ENCODE assay signal across 8 mouse cellular contexts in genomic region chr2:4882249-4882791, GRCm38 (mm10). TPM values are rescaled to one million over a fixed set of nuclear protein-coding genes. Genes with fewer than 3 reads are reported as not detected.
DNase-seq lines count a peak whose midpoint lies in the region; ATAC-seq and TF ChIP-seq lines count a peak whose summit lies in the region.

No protein-coding gene starts in this region.

- peak; percentile 64 for DNase-seq in retina, embryonic 14.5 days (ENCODE audit: low spot score)
- DNase-seq in retina, postnatal 1 day: no peak
- DNase-seq in gastrocnemius, adult 2 months: no peak
- DNase-seq in intestine, embryonic 14.5 days (ENCODE audit: low spot score): peak; percentile 89

- intact Hi-C loops in gastrocnemius, adult 2 months (cut with DNase I): no loop called here

- H3K36me3 ChIP-seq in intestine, embryonic 14.5 days (ENCODE audit: control insufficient read depth, insufficient read depth, low read length): peaks cover 23% of the 10 kb centered on the region
- H3K36me3 ChIP-seq in limb, embryonic 13.5 days: peaks cover 28% of the 10 kb centered on the region
- H3K36me3 ChIP-seq in midbrain, embryonic 13.5 days: peaks cover 26% of the 10 kb centered on the region
- H3K36me3 ChIP-seq in stomach, embryonic 15.5 days: peaks cover 16% of the 10 kb centered on the region

- H3K27me3 ChIP-seq in intestine, embryonic 14.5 days (replicated peaks; ENCODE audit: control insufficient read depth, insufficient read depth, low read length): no peaks in the 10 kb centered on the region
- no peaks in the 10 kb centered on the region for H3K27me3 ChIP-seq in limb, embryonic 13.5 days
- no peaks in the 10 kb centered on the region for H3K27me3 ChIP-seq in midbrain, embryonic 13.5 days
- H3K27me3 ChIP-seq in stomach, embryonic 15.5 days (replicated peaks): no peaks in the 10 kb centered on the region

- ATAC-seq in common myeloid progenitor, adult 5-6 weeks (replicated peaks; ENCODE audit: low read depth, poor library complexity, severe bottlenecking): peak; percentile 36
- peak; percentile 55 for ATAC-seq in intestine, embryonic 14.5 days (replicated peaks; ENCODE audit: low FRiP score, low TSS enrichment, low read depth)
- peak; percentile 48 for ATAC-seq in limb, embryonic 13.5 days (ENCODE audit: low FRiP score, low read depth)
- peak; percentile 72 for ATAC-seq in midbrain, embryonic 13.5 days
- peak; percentile 27 for ATAC-seq in stomach, embryonic 15.5 days (ENCODE audit: insufficient read depth, low FRiP score, low read depth)

- H3K9ac ChIP-seq in intestine, embryonic 14.5 days (ENCODE audit: low read length): peak overlapping the region; percentile 98
- H3K9ac ChIP-seq in limb, embryonic 13.5 days: peak overlapping the region; percentile 99
- peak overlapping the region; percentile 99 for H3K9ac ChIP-seq in midbrain, embryonic 13.5 days (replicated peaks)
- peak overlapping the region; percentile 99 for H3K9ac ChIP-seq in stomach, embryonic 15.5 days

- TF ChIP-seq CTCF in gastrocnemius, adult 2 months (IDR thresholded peaks at IDR 0.05): no peak

- no peaks in the 10 kb centered on the region for H3K9me3 ChIP-seq in intestine, embryonic 14.5 days (ENCODE audit: control insufficient read depth, low read length)
- no peaks in the 10 kb centered on the region for H3K9me3 ChIP-seq in limb, embryonic 13.5 days
- H3K9me3 ChIP-seq in midbrain, embryonic 13.5 days: no peaks in the 10 kb centered on the region
- no peaks in the 10 kb centered on the region for H3K9me3 ChIP-seq in stomach, embryonic 15.5 days

- H3K27ac ChIP-seq in gastrocnemius, adult 2 months: peak overlapping the region; percentile 99
- H3K27ac ChIP-seq in intestine, embryonic 14.5 days (ENCODE audit: low read depth): peak overlapping the region; percentile 99
- peak overlapping the region; percentile 100 for H3K27ac ChIP-seq in limb, embryonic 13.5 days
- peak overlapping the region; percentile 100 for H3K27ac ChIP-seq in midbrain, embryonic 13.5 days
- peak overlapping the region; percentile 99 for H3K27ac ChIP-seq in stomach, embryonic 15.5 days

- peak overlapping the region; percentile 76 for H3K4me2 ChIP-seq in intestine, embryonic 14.5 days (ENCODE audit: low read length)
- H3K4me2 ChIP-seq in limb, embryonic 13.5 days (replicated peaks): peak overlapping the region; percentile 81
- peak overlapping the region; percentile 67 for H3K4me2 ChIP-seq in midbrain, embryonic 13.5 days (replicated peaks)
- H3K4me2 ChIP-seq in stomach, embryonic 15.5 days: peak overlapping the region; percentile 83

- WGBS in intestine, embryonic 14.5 days: 1% methylated on average over 50 of the region's 63 CpGs
- under 1% methylated on average over 60 of the region's 63 CpGs for WGBS in limb, embryonic 13.5 days
- WGBS in midbrain, embryonic 13.5 days: under 1% methylated on average over 57 of the region's 63 CpGs
- WGBS in stomach, embryonic 15.5 days: under 1% methylated on average over 53 of the region's 63 CpGs

- H3K4me1 ChIP-seq in intestine, embryonic 14.5 days (replicated peaks; ENCODE audit: control insufficient read depth, insufficient read depth, low read length): peaks cover 13% of the 10 kb centered on the region; the same call in 1 of the 2 replicates
- H3K4me1 ChIP-seq in limb, embryonic 13.5 days: peaks cover 23% of the 10 kb centered on the region
- H3K4me1 ChIP-seq in midbrain, embryonic 13.5 days (replicated peaks): peaks cover 27% of the 10 kb centered on the region
- peaks cover 5% of the 10 kb centered on the region; the same call in 1 of the 2 replicates for H3K4me1 ChIP-seq in stomach, embryonic 15.5 days

- peak overlapping the region; percentile 99 for H3K4me3 ChIP-seq in gastrocnemius, adult 2 months
- peak overlapping the region; percentile 90 for H3K4me3 ChIP-seq in intestine, embryonic 14.5 days (ENCODE audit: low read depth, low read length)
- H3K4me3 ChIP-seq in limb, embryonic 13.5 days: peak overlapping the region; percentile 90
- peak overlapping the region; percentile 88 for H3K4me3 ChIP-seq in midbrain, embryonic 13.5 days (replicated peaks)
- peak overlapping the region; percentile 97 for H3K4me3 ChIP-seq in stomach, embryonic 15.5 days (replicated peaks)

RNA-seq across cellular contexts. Expression of gene Sephs1, which starts 1.0 kb away (rescaled TPM):
- total RNA-seq in common myeloid progenitor, adult 5-6 weeks (2017): 36.6 and 48.2 TPM in 2 replicates
- total RNA-seq in gastrocnemius, adult 2 months (2021): 10 to 100 TPM; 17.9 to 19.6 TPM
- polyA plus RNA-seq in intestine, embryonic 14.5 days (2014; fragmentation: Nextera tagmentation; extraction: Ambion mirVana): 85.8 and 88.9 TPM in 2 replicates
- polyA plus RNA-seq in limb, embryonic 13.5 days (2015; fragmentation: Nextera tagmentation; extraction: Ambion mirVana): 93.1 and 93.4 TPM in 2 replicates
- 77.8 and 78.4 TPM in 2 replicates for polyA plus RNA-seq in midbrain, embryonic 13.5 days (2015; fragmentation: Nextera tagmentation; extraction: Ambion mirVana)
- polyA plus RNA-seq in stomach, embryonic 15.5 days (2015; fragmentation: Nextera tagmentation; extraction: Ambion mirVana): 59.8 and 61.2 TPM in 2 replicates

RNA-seq across cellular contexts. Expression of gene Phyh, which starts 36.5 kb away (rescaled TPM):
- total RNA-seq in common myeloid progenitor, adult 5-6 weeks (2017): 18.6 and 27.3 TPM in 2 replicates
- 100 to 1,000 TPM; 179 to 280 TPM for total RNA-seq in gastrocnemius, adult 2 months (2021)
- polyA plus RNA-seq in intestine, embryonic 14.5 days (2014; fragmentation: Nextera tagmentation; extraction: Ambion mirVana): 62.3 and 62.9 TPM in 2 replicates
- polyA plus RNA-seq in limb, embryonic 13.5 days (2015; fragmentation: Nextera tagmentation; extraction: Ambion mirVana): 55.0 and 56.7 TPM in 2 replicates
- polyA plus RNA-seq in midbrain, embryonic 13.5 days (2015; fragmentation: Nextera tagmentation; extraction: Ambion mirVana): 47.4 and 51.2 TPM in 2 replicates
- polyA plus RNA-seq in stomach, embryonic 15.5 days (2015; fragmentation: Nextera tagmentation; extraction: Ambion mirVana): 68.4 and 69.4 TPM in 2 replicates

Comparison
In these comparisons a context has a peak if more than half of its experiments do, and no peak if none do; other contexts are left out.
1. DNase-seq: peak in retina, embryonic 14.5 days (single experiment) and intestine, embryonic 14.5 days (single experiment); none in retina, postnatal 1 day (single experiment) and gastrocnemius, adult 2 months (single experiment).
2. Peak in every context shown above with its lines, with median percentiles within 50 percentile points of each other: ATAC-seq, H3K27ac ChIP-seq, H3K4me3 ChIP-seq, H3K4me2 ChIP-seq and H3K9ac ChIP-seq.